Comparison of ENCODE assay signal across 19 mouse cellular contexts in genomic region chr15:97846121-97846882, GRCm38 (mm10).
"Had no signal": no experiment of that assay in that cellular context is flagged by ENCODE, and none has a peak within 500 bp of the region (broad histone marks: within the 10 kb centered on the region; RNA-seq: fewer than 3 reads in every experiment).

No protein-coding gene starts in this region.

- H3K27me3 ChIP-seq: limb, embryonic 12.5 days; limb, embryonic 15.5 days; midbrain, embryonic 12.5 days; midbrain, embryonic 15.5 days; neural tube, embryonic 13.5 days; stomach, embryonic 15.5 days had no signal

- H3K9me3 ChIP-seq: limb, embryonic 12.5 days; limb, embryonic 15.5 days; midbrain, embryonic 12.5 days; midbrain, embryonic 15.5 days; neural tube, embryonic 13.5 days; stomach, embryonic 15.5 days had no signal

- H3K4me3 ChIP-seq: limb, embryonic 12.5 days; limb, embryonic 15.5 days; midbrain, embryonic 12.5 days; midbrain, embryonic 15.5 days; neural tube, embryonic 13.5 days; stomach, embryonic 15.5 days had no signal

- H3K9ac ChIP-seq: limb, embryonic 12.5 days; limb, embryonic 15.5 days; midbrain, embryonic 12.5 days; midbrain, embryonic 15.5 days; neural tube, embryonic 13.5 days; stomach, embryonic 15.5 days had no signal

- DNase-seq: kidney, adult 2 months; kidney, postnatal 36 days; layer of hippocampus, postnatal 36 days; left cerebral cortex, postnatal 4 days; lung, adult 2 months; retina, postnatal 1 day; right cerebral cortex, postnatal 25 days; spleen, adult 18-20 months; thymus, postnatal 14 days; thymus, postnatal 4 days had no signal

- H3K27ac ChIP-seq: kidney, postnatal 0 days; limb, embryonic 12.5 days; limb, embryonic 15.5 days; macrophage; midbrain, embryonic 12.5 days; midbrain, embryonic 15.5 days; neural tube, embryonic 13.5 days; stomach, embryonic 15.5 days had no signal

- H3K4me2 ChIP-seq: limb, embryonic 12.5 days; limb, embryonic 15.5 days; midbrain, embryonic 12.5 days; midbrain, embryonic 15.5 days; neural tube, embryonic 13.5 days; stomach, embryonic 15.5 days had no signal

- H3K36me3 ChIP-seq: limb, embryonic 12.5 days; limb, embryonic 15.5 days; midbrain, embryonic 12.5 days; midbrain, embryonic 15.5 days; neural tube, embryonic 13.5 days; stomach, embryonic 15.5 days had no signal

- ATAC-seq: intestine, postnatal 0 days; midbrain, embryonic 15.5 days had no signal

- H3K4me1 ChIP-seq: limb, embryonic 12.5 days; midbrain, embryonic 12.5 days had no signal
